In genomic region chr1:34121157-34122015, GRCm38 (mm10) we compare ENCODE assay signal across 9 mouse cellular contexts.
DNase-seq lines count a peak whose midpoint lies in the region; ATAC-seq lines count a peak whose summit lies in the region.
"Had no signal": no experiment of that assay in that cellular context is flagged by ENCODE, and none has a peak within 500 bp of the region (broad histone marks: within the 10 kb centered on the region; RNA-seq: fewer than 3 reads in every experiment).

No protein-coding gene starts in this region.

- H3K4me3 ChIP-seq in hindbrain, embryonic 13.5 days: no peak overlapping the region
- H3K4me3 ChIP-seq in hindbrain, embryonic 11.5 days (ENCODE audit: low read depth, low read length): no peak overlapping the region
- peak overlapping the region; percentile 35 for H3K4me3 ChIP-seq in intestine, embryonic 14.5 days (ENCODE audit: low read depth, low read length)
- H3K4me3 ChIP-seq in limb, embryonic 15.5 days: peak overlapping the region; percentile 36

- peak overlapping the region; percentile 36 for H3K27ac ChIP-seq in hindbrain, embryonic 13.5 days
- H3K27ac ChIP-seq in hindbrain, embryonic 11.5 days (ENCODE audit: low read depth, low read length): no peak overlapping the region
- peak overlapping the region; percentile 87 for H3K27ac ChIP-seq in intestine, embryonic 14.5 days (ENCODE audit: low read depth)
- peak overlapping the region; percentile 76 for H3K27ac ChIP-seq in limb, embryonic 15.5 days

- DNase-seq in hindbrain, embryonic 11.5 days (ENCODE audit: low spot score): no peak
- peak; percentile 84 for DNase-seq in adrenal gland, postnatal 25 days
- DNase-seq in gastrocnemius, postnatal 10 days: peak; percentile 92
- DNase-seq in intestine, embryonic 14.5 days (ENCODE audit: low spot score): peak; percentile 77
- peak; percentile 58 for DNase-seq in ovary, postnatal 10 days (ENCODE audit: low spot score)
- no peak for DNase-seq in spleen, adult 12 weeks (ENCODE audit: low spot score)

- ATAC-seq in hindbrain, embryonic 13.5 days (ENCODE audit: low FRiP score): no peak
- no peak for ATAC-seq in hindbrain, embryonic 11.5 days (ENCODE audit: low FRiP score)
- peak; percentile 75 for ATAC-seq in intestine, embryonic 14.5 days (replicated peaks; ENCODE audit: low FRiP score, low TSS enrichment, low read depth)
- ATAC-seq in limb, embryonic 15.5 days (ENCODE audit: insufficient number of reproducible peaks, low FRiP score, low TSS enrichment, low read depth): 0 out of 2 replicates have a peak, but pooled peaks have one; percentile 40

- H3K9ac ChIP-seq in hindbrain, embryonic 13.5 days: no peak overlapping the region
- no peak overlapping the region for H3K9ac ChIP-seq in hindbrain, embryonic 11.5 days (ENCODE audit: low read depth, low read length)
- H3K9ac ChIP-seq in intestine, embryonic 14.5 days (ENCODE audit: low read length): peak overlapping the region; percentile 38
- peak overlapping the region; percentile 31; the same call in 1 of the 2 replicates for H3K9ac ChIP-seq in limb, embryonic 15.5 days

- no peak overlapping the region for H3K4me2 ChIP-seq in hindbrain, embryonic 13.5 days
- no peak overlapping the region for H3K4me2 ChIP-seq in hindbrain, embryonic 11.5 days (replicated peaks; ENCODE audit: low read depth, low read length)
- H3K4me2 ChIP-seq in intestine, embryonic 14.5 days (ENCODE audit: low read length): peak overlapping the region; percentile 57
- H3K4me2 ChIP-seq in limb, embryonic 15.5 days: peak overlapping the region; percentile 50

- peaks cover 9% of the 10 kb centered on the region for H3K4me1 ChIP-seq in hindbrain, embryonic 13.5 days (replicated peaks)
- no peaks in the 10 kb centered on the region for H3K4me1 ChIP-seq in hindbrain, embryonic 11.5 days (replicated peaks; ENCODE audit: control insufficient read depth, insufficient read depth, low read length)
- peaks cover 18% of the 10 kb centered on the region for H3K4me1 ChIP-seq in intestine, embryonic 14.5 days (replicated peaks; ENCODE audit: control insufficient read depth, insufficient read depth, low read length)
- peaks cover 16% of the 10 kb centered on the region; the same call in 1 of the 2 replicates for H3K4me1 ChIP-seq in limb, embryonic 15.5 days

- H3K9me3 ChIP-seq in hindbrain, embryonic 13.5 days: no peaks in the 10 kb centered on the region
- no peaks in the 10 kb centered on the region for H3K9me3 ChIP-seq in hindbrain, embryonic 11.5 days (ENCODE audit: control insufficient read depth, low read length)
- H3K9me3 ChIP-seq in intestine, embryonic 14.5 days (ENCODE audit: control insufficient read depth, low read length): no peaks in the 10 kb centered on the region
- no peaks in the 10 kb centered on the region for H3K9me3 ChIP-seq in limb, embryonic 15.5 days
- H3K9me3 ChIP-seq: G1E had no signal

- H3K36me3 ChIP-seq in hindbrain, embryonic 13.5 days: no peaks in the 10 kb centered on the region
- H3K36me3 ChIP-seq in hindbrain, embryonic 11.5 days (ENCODE audit: control insufficient read depth, insufficient read depth, low read length): no peaks in the 10 kb centered on the region
- no peaks in the 10 kb centered on the region for H3K36me3 ChIP-seq in intestine, embryonic 14.5 days (ENCODE audit: control insufficient read depth, insufficient read depth, low read length)
- no peaks in the 10 kb centered on the region for H3K36me3 ChIP-seq in limb, embryonic 15.5 days
- H3K36me3 ChIP-seq: G1E had no signal

- 76% methylated on average over 29 of the region's 29 CpGs for WGBS in hindbrain, embryonic 13.5 days
- WGBS in hindbrain, embryonic 11.5 days: 82% methylated on average over 29 of the region's 29 CpGs
- 40% methylated on average over 29 of the region's 29 CpGs for WGBS in intestine, embryonic 14.5 days
- 36% methylated on average over 29 of the region's 29 CpGs for WGBS in limb, embryonic 15.5 days

- no peaks in the 10 kb centered on the region for H3K27me3 ChIP-seq in hindbrain, embryonic 13.5 days
- no peaks in the 10 kb centered on the region for H3K27me3 ChIP-seq in hindbrain, embryonic 11.5 days (ENCODE audit: control insufficient read depth, insufficient read depth, low read length)
- no peaks in the 10 kb centered on the region for H3K27me3 ChIP-seq in intestine, embryonic 14.5 days (replicated peaks; ENCODE audit: control insufficient read depth, insufficient read depth, low read length)
- H3K27me3 ChIP-seq in limb, embryonic 15.5 days: no peaks in the 10 kb centered on the region

Comparison
In these comparisons a context has a peak if more than half of its experiments do, and no peak if none do; other contexts are left out.
1. ATAC-seq: peak in intestine, embryonic 14.5 days (single experiment) and limb, embryonic 15.5 days (single experiment); none in hindbrain, embryonic 13.5 days (single experiment) and hindbrain, embryonic 11.5 days (single experiment).
2. H3K4me2 ChIP-seq: peak in intestine, embryonic 14.5 days (single experiment) and limb, embryonic 15.5 days (single experiment); none in hindbrain, embryonic 13.5 days (single experiment) and hindbrain, embryonic 11.5 days (single experiment).
3. H3K4me3 ChIP-seq: peak in intestine, embryonic 14.5 days (single experiment) and limb, embryonic 15.5 days (single experiment); none in hindbrain, embryonic 13.5 days (single experiment) and hindbrain, embryonic 11.5 days (single experiment).
4. H3K9ac ChIP-seq: peak in intestine, embryonic 14.5 days (single experiment) and limb, embryonic 15.5 days (single experiment); none in hindbrain, embryonic 13.5 days (single experiment) and hindbrain, embryonic 11.5 days (single experiment).
5. DNase-seq: peak in adrenal gland, postnatal 25 days (single experiment), gastrocnemius, postnatal 10 days (single experiment), intestine, embryonic 14.5 days (single experiment) and ovary, postnatal 10 days (single experiment); none in hindbrain, embryonic 11.5 days (single experiment) and spleen, adult 12 weeks (single experiment).